Mouse (Mus musculus) heart, embryonic 10.5 days (tissue): Measurements from ENCODE around the gene Spn. TPM values are rescaled to one million over a fixed set of nuclear protein-coding genes. Genes with fewer than 3 reads are reported as not detected.
A peak's percentile ranks its signal among the peaks of the same experiment; 100 is the strongest.
"Not testable (repeated sequence)": the region's sequence is repeated elsewhere in the genome, so short reads cannot be mapped to it uniquely, and the experiment has no call there.

ENCODE experiments used
- DNase-seq: peaks from one replicate; pipeline ENCODE4 v3.0.0-alpha.2; 2017; ENCODE audit warnings: low spot score
- H3K27ac ChIP-seq: fragments of 300-500 bp; sonication (generic); 2 replicates; pipeline ENCODE4 v1.5.1; 2016; ENCODE audit warnings: mild to moderate bottlenecking
- H3K27me3 ChIP-seq: fragments of 300-500 bp; sonication (generic); 2 replicates; pipeline ENCODE4 v1.6.1; 2016; ENCODE audit warnings: mild to moderate bottlenecking; ENCODE audit not compliant: poor library complexity, insufficient read depth, severe bottlenecking
- H3K36me3 ChIP-seq: fragments of 300-500 bp; sonication (generic); 2 replicates; pipeline ENCODE4 v1.6.1; 2016; ENCODE audit warnings: mild to moderate bottlenecking, moderate library complexity
- H3K4me1 ChIP-seq: fragments of 300-500 bp; sonication (generic); 2 replicates; pipeline ENCODE4 v1.6.1; 2016; ENCODE audit warnings: mild to moderate bottlenecking
- H3K4me3 ChIP-seq: fragments of 300-500 bp; sonication (generic); 2 replicates; pipeline ENCODE4 v1.5.1; 2016; ENCODE audit warnings: mild to moderate bottlenecking, moderate library complexity
- H3K9me3 ChIP-seq: fragments of 300-500 bp; sonication (generic); 2 replicates; pipeline ENCODE4 v1.6.1; 2016; ENCODE audit warnings: mild to moderate bottlenecking, moderate library complexity
- WGBS: fragments of 180-500 bp; shearing (Covaris S2); methylation state at CpG from one replicate; pipeline ENCODE4 v1.1.7; 2016; 5-methylcytosine and 5-hydroxymethylcytosine counted together
- polyA plus RNA-seq: library from polyadenylated mRNA; unstranded; fragments of >200 nt; fragmentation: Nextera tagmentation; extraction: Ambion mirVana; gene quantifications from 2 replicates; pipeline ENCODE4 v1.2.1, GENCODE M21; 2016

Gene Spn
- polyA plus RNA-seq, 1 experiment from 2014 or later, result 0.50 TPM

GRCm38 (mm10) chr7:127096456-127096855 is 41.2 kb downstream of the Spn start:
- Histone ChIP-seq H3K36me3 (no peaks in the 10 kb centered on the region), H3K4me3 (no peak overlapping the region), H3K27ac (no peak overlapping the region), H3K27me3 (no peaks in the 10 kb centered on the region), H3K4me1 (peaks cover 20% of the 10 kb centered on the region), H3K9me3 (no peaks in the 10 kb centered on the region)
- DNase-seq, result no peak
- 70% methylated on average over 7 of the region's 7 CpGs for WGBS

- DNase-seq, result no peak
- Histone ChIP-seq H3K4me3 (no peak overlapping the region), H3K27me3 (peaks cover 9% of the 10 kb centered on the region; the same call in 1 of the 2 replicates), H3K36me3 (no peaks in the 10 kb centered on the region), H3K9me3 (no peaks in the 10 kb centered on the region), H3K27ac (no peak overlapping the region), H3K4me1 (peaks cover 28% of the 10 kb centered on the region)
- WGBS, result 76% methylated on average over 3 of the region's 3 CpGs
Observed at GRCm38 (mm10) chr7:127093914-127094313, 43.7 kb downstream of the Spn start.

GRCm38 (mm10) chr7:127091114-127091896 is 46.3 kb downstream of the Spn start, which contains the start of gene AI467606:
TSS of gene AI467606 (plus strand) at chr7:127091359.
- 57% methylated on average over 16 of the region's 16 CpGs for WGBS
- H3K36me3 ChIP-seq, result no peaks in the 10 kb centered on the region
- H3K27ac ChIP-seq, result peak within 1 kb of the TSS; percentile 77
- peak within 1 kb of the TSS; percentile 20; the same call in 1 of the 2 replicates for H3K4me3 ChIP-seq
- no peaks in the 10 kb centered on the region for H3K9me3 ChIP-seq
- peaks cover 31% of the 10 kb centered on the region for H3K4me1 ChIP-seq
- peaks cover 9% of the 10 kb centered on the region; the same call in 1 of the 2 replicates for H3K27me3 ChIP-seq
- no peak for DNase-seq

- Histone ChIP-seq H3K27ac (peak overlapping the region; percentile 77; the same call in 1 of the 2 replicates), H3K36me3 (no peaks in the 10 kb centered on the region), H3K27me3 (peaks cover 9% of the 10 kb centered on the region; the same call in 1 of the 2 replicates), H3K4me1 (peaks cover 34% of the 10 kb centered on the region), H3K4me3 (no peak overlapping the region; the same call in 1 of the 2 replicates), H3K9me3 (no peaks in the 10 kb centered on the region)
- WGBS, result 78% methylated on average over 20 of the region's 20 CpGs
- no peak for DNase-seq
Observed at GRCm38 (mm10) chr7:127090154-127091113, 47.2 kb downstream of the Spn start.

GRCm38 (mm10) chr7:127088901-127089845 is 48.5 kb downstream of the Spn start:
- no peak for DNase-seq
- peak overlapping the region; percentile 80 for H3K27ac ChIP-seq
- H3K36me3 ChIP-seq, result no peaks in the 10 kb centered on the region
- peaks cover 35% of the 10 kb centered on the region for H3K4me1 ChIP-seq
- no peaks in the 10 kb centered on the region for H3K9me3 ChIP-seq
- WGBS, result 20% methylated on average over 27 of the region's 27 CpGs
- H3K4me3 ChIP-seq, result peak overlapping the region; percentile 53
- H3K27me3 ChIP-seq, result peaks cover 9% of the 10 kb centered on the region; the same call in 1 of the 2 replicates

- 83% methylated on average over 3 of the region's 3 CpGs for WGBS
- Histone ChIP-seq H3K27me3 (peaks cover 9% of the 10 kb centered on the region; the same call in 1 of the 2 replicates), H3K9me3 (no peaks in the 10 kb centered on the region), H3K4me3 (no peak overlapping the region), H3K36me3 (no peaks in the 10 kb centered on the region), H3K4me1 (peaks cover 35% of the 10 kb centered on the region), H3K27ac (no peak overlapping the region)
- DNase-seq, result no peak
Observed at GRCm38 (mm10) chr7:127088083-127088482, 49.5 kb downstream of the Spn start.

- peaks cover 30% of the 10 kb centered on the region for H3K4me1 ChIP-seq
- not testable (repeated sequence) for H3K9me3 ChIP-seq, H3K27ac ChIP-seq, DNase-seq, H3K4me3 ChIP-seq, H3K27me3 ChIP-seq, H3K36me3 ChIP-seq
- 70% methylated on average over 6 of the region's 6 CpGs for WGBS
Observed at GRCm38 (mm10) chr7:127087278-127088010, 50.2 kb downstream of the Spn start, which contains the start of gene Zg16. TSS of gene Zg16 (minus strand) at chr7:127087328.

GRCm38 (mm10) chr7:127085751-127086150 is 51.9 kb downstream of the Spn start:
- H3K4me1 ChIP-seq, result peaks cover 14% of the 10 kb centered on the region
- not testable (repeated sequence) for H3K27me3 ChIP-seq, H3K27ac ChIP-seq, H3K9me3 ChIP-seq, H3K36me3 ChIP-seq, H3K4me3 ChIP-seq, DNase-seq
- 34% methylated on average over 6 of the region's 6 CpGs for WGBS

- Histone ChIP-seq H3K9me3 (no peaks in the 10 kb centered on the region), H3K27me3 (no peaks in the 10 kb centered on the region), H3K4me1 (peaks cover 18% of the 10 kb centered on the region), H3K4me3 (no peak overlapping the region), H3K36me3 (no peaks in the 10 kb centered on the region), H3K27ac (no peak overlapping the region)
- DNase-seq, result no peak
- 74% methylated on average over 2 of the region's 2 CpGs for WGBS
Observed at GRCm38 (mm10) chr7:127084794-127085193, 52.8 kb downstream of the Spn start.

GRCm38 (mm10) chr7:127083689-127084088 is 53.9 kb downstream of the Spn start:
- H3K36me3 ChIP-seq, result no peaks in the 10 kb centered on the region
- no peaks in the 10 kb centered on the region for H3K9me3 ChIP-seq
- no peak for DNase-seq
- no peak overlapping the region for H3K27ac ChIP-seq
- H3K4me3 ChIP-seq, result no peak overlapping the region
- H3K27me3 ChIP-seq, result no peaks in the 10 kb centered on the region
- WGBS, result 80% methylated on average over 4 of the region's 4 CpGs
- peaks cover 9% of the 10 kb centered on the region for H3K4me1 ChIP-seq

GRCm38 (mm10) chr7:127082995-127083394 is 54.6 kb downstream of the Spn start:
- Histone ChIP-seq H3K9me3 (no peaks in the 10 kb centered on the region), H3K36me3 (no peaks in the 10 kb centered on the region), H3K4me3 (no peak overlapping the region), H3K4me1 (0 out of 2 replicates have a peak, but pooled peaks cover 8% of the 10 kb centered on the region), H3K27ac (no peak overlapping the region), H3K27me3 (no peaks in the 10 kb centered on the region)
- 47% methylated on average over 2 of the region's 2 CpGs for WGBS
- DNase-seq, result no peak
